Mouse (Mus musculus) embryonic facial prominence, embryonic 13.5 days (tissue): ENCODE results near the gene Fosl1. TPM values are rescaled to one million over a fixed set of nuclear protein-coding genes. Genes with fewer than 3 reads are reported as not detected.

ENCODE experiments used
- ATAC-seq: fragments of 200-750 bp; cut with Nextera tagmentation; 2 replicates; pipeline ENCODE4 v1.8.0; 2017; ENCODE audit warnings: low read depth; ENCODE audit not compliant: insufficient number of reproducible peaks, insufficient read depth, low FRiP score, low TSS enrichment
- H3K27ac ChIP-seq: fragments of 300-500 bp; sonication (generic); 2 replicates; pipeline ENCODE4 v1.5.1; 2015; ENCODE audit warnings: moderate library complexity, mild to moderate bottlenecking, inconsistent platforms
- H3K27me3 ChIP-seq: fragments of 300-500 bp; sonication (generic); 2 replicates; pipeline ENCODE4 v1.6.1; 2015; ENCODE audit warnings: mild to moderate bottlenecking, inconsistent platforms
- H3K36me3 ChIP-seq: fragments of 300-500 bp; sonication (generic); 2 replicates; pipeline ENCODE4 v1.6.1; 2015; ENCODE audit warnings: mild to moderate bottlenecking, inconsistent platforms
- H3K4me1 ChIP-seq: fragments of 300-500 bp; sonication (generic); 2 replicates; pipeline ENCODE4 v1.6.1; 2015; ENCODE audit warnings: inconsistent platforms
- H3K4me2 ChIP-seq: fragments of 300-500 bp; sonication (generic); 2 replicates; pipeline ENCODE4 v1.6.1; 2015; ENCODE audit warnings: moderate library complexity, mild to moderate bottlenecking, inconsistent platforms
- H3K4me3 ChIP-seq: fragments of 300-500 bp; sonication (generic); 2 replicates; pipeline ENCODE4 v1.5.1; 2015; ENCODE audit warnings: mild to moderate bottlenecking, inconsistent platforms
- H3K9ac ChIP-seq: fragments of 300-500 bp; sonication (generic); 2 replicates; pipeline ENCODE4 v1.6.1; 2015; ENCODE audit warnings: mild to moderate bottlenecking, inconsistent platforms
- H3K9me3 ChIP-seq: fragments of 300-500 bp; sonication (generic); 2 replicates; pipeline ENCODE4 v1.6.1; 2016; ENCODE audit warnings: inconsistent platforms
- WGBS: fragments of 180-500 bp; shearing (Covaris S2); methylation state at CpG from one replicate; pipeline ENCODE4 v1.1.7; 2015; ENCODE audit warnings: mixed read lengths; 5-methylcytosine and 5-hydroxymethylcytosine counted together
- polyA plus RNA-seq: library from polyadenylated mRNA; unstranded; fragments of >200 nt; fragmentation: Nextera tagmentation; extraction: Ambion mirVana; gene quantifications from 2 replicates; pipeline ENCODE4 v1.2.1, GENCODE M21; 2015

The Fosl1 gene
- polyA plus RNA-seq, 1 experiment from 2014 or later: not detected

DNA sequence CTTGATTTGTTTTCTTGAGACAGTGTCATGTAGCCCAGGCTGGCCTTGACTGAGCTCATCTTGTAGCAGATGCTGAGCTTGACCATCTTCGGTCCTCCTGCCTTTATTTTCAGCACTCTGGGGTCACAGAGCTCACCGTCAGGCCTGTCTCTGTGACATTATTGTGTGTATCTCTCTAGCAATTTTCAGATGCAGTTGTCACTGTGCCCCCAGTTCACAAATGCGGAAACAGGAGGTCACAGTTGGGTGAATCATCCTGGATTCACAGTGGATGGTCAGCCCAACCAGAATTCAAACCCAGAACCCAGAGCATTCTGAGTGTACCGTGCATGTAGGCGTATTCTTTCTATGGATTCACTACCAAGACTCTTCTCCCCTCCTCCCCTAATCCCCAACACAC, 1.6 kb upstream of the Fosl1 start:
- Histone ChIP-seq H3K4me1 (peaks cover 17% of the 10 kb centered on the region), H3K36me3 (no peaks in the 10 kb centered on the region), H3K9me3 (no peaks in the 10 kb centered on the region), H3K27ac (no peak overlapping the region), H3K4me3 (no peak overlapping the region), H3K9ac (no peak overlapping the region), H3K27me3 (peaks cover 54% of the 10 kb centered on the region), H3K4me2 (no peak overlapping the region)
- ATAC-seq: no peak
- 92% methylated on average over 5 of the region's 5 CpGs for WGBS

DNA sequence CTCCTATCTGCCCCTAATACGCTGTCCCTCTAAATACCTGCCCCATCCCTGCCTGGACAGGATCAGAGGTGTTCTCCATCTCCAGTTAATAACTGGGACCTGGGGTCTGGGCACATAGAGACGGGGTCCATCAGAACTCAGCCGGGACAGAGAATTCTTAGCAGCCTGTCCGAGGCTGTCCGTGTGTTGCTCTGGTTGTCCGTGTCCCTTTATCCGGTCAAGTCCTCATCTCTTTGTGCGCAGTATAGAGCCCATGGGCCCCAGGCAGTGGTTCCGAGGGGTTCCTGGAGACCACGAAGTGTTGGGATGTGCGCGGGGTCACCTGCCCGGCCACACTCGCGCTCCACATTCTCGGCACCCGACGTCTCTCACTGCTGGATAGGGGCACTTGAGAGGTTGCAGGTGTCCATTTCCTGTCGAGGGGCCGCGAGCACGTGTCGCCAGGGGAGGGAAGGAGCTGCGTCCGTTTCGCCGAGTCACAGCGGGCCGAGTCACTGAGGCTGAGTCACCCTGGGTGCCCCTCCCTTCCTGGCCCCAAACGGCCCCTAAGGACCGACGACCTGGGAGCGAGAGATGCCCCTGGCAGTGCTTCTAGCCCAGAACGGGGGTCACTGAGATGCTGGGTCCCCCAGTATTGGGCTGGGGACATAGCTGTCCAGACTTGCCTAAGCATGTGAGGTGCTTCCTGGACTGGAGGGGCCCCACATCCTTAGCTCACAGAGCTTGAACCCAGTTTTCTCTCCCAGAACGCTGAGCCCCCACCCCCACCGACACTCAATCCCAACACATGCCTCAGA, 1.2 kb downstream of the Fosl1 start:
- Histone ChIP-seq H3K4me1 (peaks cover 17% of the 10 kb centered on the region), H3K9ac (peak overlapping the region; percentile 66; the same call in 1 of the 2 replicates), H3K27me3 (peaks cover 59% of the 10 kb centered on the region), H3K27ac (no peak overlapping the region), H3K36me3 (no peaks in the 10 kb centered on the region), H3K4me2 (peak overlapping the region; percentile 96), H3K4me3 (peak overlapping the region; percentile 54), H3K9me3 (no peaks in the 10 kb centered on the region)
- ATAC-seq: no peak
- WGBS: 7% methylated on average over 36 of the region's 36 CpGs

DNA sequence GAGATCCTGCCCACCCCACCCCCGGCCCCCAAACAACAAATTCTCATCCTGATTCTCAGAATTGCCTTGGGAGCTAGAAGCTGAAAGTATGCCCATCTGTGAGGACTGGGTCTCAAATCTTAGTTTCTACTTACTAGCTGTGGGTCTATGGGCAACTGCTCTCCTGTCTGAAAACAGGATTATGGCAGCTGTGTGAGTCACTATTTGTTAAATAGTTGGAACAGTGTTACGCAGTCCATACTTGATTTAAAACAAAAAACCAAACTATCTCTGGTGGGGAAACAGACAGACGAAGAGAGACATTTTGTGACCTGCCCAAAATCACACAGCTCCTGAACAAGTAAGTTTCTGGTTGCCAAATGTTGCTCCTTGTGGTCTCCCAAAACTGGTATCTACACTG, 2.3 kb downstream of the Fosl1 start:
- Histone ChIP-seq H3K4me1 (peaks cover 18% of the 10 kb centered on the region), H3K4me2 (no peak overlapping the region), H3K36me3 (peaks cover 11% of the 10 kb centered on the region; the same call in 1 of the 2 replicates), H3K27me3 (peaks cover 57% of the 10 kb centered on the region), H3K4me3 (no peak overlapping the region), H3K9me3 (no peaks in the 10 kb centered on the region), H3K27ac (no peak overlapping the region), H3K9ac (no peak overlapping the region)
- WGBS: 83% methylated on average over 3 of the region's 3 CpGs
- no peak for ATAC-seq

DNA sequence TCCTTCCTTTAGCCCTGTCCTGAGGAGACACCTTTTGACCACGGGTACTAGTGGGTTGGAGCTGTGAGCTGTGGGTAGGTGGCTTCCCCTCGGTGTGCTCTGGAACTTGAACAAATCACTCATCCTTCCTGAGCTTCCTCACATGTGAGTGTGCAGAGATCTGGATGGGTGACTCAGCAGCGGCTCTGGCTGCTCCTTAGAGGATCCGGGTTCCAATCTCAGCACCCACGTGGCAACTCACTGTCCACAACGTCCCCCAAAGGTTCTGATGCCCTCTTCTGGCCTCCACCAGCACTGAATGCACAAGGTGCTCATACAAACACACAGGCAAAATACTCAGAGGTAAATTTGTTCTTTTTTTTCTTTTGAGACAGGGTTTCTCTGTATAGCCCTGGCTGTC, 4.4 kb downstream of the Fosl1 start:
- no peak for ATAC-seq
- Histone ChIP-seq H3K4me2 (no peak overlapping the region), H3K9me3 (no peaks in the 10 kb centered on the region), H3K27ac (no peak overlapping the region), H3K27me3 (peaks cover 45% of the 10 kb centered on the region), H3K4me3 (no peak overlapping the region), H3K36me3 (peaks cover 13% of the 10 kb centered on the region; the same call in 1 of the 2 replicates), H3K4me1 (peaks cover 35% of the 10 kb centered on the region), H3K9ac (no peak overlapping the region)
- 74% methylated on average over 6 of the region's 6 CpGs for WGBS

DNA sequence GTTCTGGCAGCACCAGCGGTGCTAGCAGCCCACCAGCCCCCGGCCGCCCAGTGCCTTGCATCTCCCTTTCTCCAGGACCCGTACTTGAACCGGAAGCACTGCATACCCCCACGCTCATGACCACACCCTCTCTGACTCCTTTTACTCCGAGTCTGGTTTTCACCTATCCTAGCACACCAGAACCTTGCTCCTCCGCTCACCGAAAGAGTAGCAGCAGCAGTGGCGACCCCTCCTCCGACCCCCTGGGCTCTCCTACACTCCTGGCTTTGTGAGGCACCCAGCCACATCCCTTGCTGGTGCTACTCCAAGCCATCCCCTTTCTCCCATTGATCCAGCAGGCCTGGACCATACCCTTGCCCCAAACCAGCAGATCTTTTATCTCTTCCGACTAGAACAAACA, 7.7 kb downstream of the Fosl1 start:
- Histone ChIP-seq H3K9me3 (no peaks in the 10 kb centered on the region), H3K27me3 (peaks cover 19% of the 10 kb centered on the region), H3K4me1 (peaks cover 30% of the 10 kb centered on the region), H3K4me3 (peak overlapping the region; percentile 74; the same call in 1 of the 2 replicates), H3K27ac (no peak overlapping the region), H3K9ac (peak overlapping the region; percentile 61; the same call in 1 of the 2 replicates), H3K36me3 (peaks cover 13% of the 10 kb centered on the region; the same call in 1 of the 2 replicates), H3K4me2 (peak overlapping the region; percentile 99)
- 73% methylated on average over 12 of the region's 12 CpGs for WGBS
- ATAC-seq: no peak

DNA sequence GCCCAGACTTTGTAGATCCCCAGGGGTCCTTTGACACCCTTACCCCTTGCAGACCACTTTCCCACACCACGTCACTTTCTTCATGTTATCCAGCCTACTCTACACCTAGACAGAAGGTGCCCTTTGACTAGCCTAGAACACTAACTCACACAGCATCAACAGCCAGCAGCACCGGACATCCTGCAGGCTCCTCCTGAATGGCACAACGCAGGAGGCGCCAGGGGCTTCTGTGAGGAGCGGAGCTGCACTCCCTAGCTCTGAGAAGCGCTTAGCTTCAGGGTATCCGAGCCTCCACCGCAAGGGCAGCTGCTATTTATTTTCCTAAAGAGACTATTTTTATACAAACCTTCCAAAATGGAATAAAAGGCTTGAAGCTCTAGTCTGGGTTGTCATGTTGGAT, 8.2 kb downstream of the Fosl1 start:
- Histone ChIP-seq H3K4me3 (peak overlapping the region; percentile 74), H3K9me3 (no peaks in the 10 kb centered on the region), H3K27ac (no peak overlapping the region), H3K27me3 (peaks cover 14% of the 10 kb centered on the region), H3K9ac (peak overlapping the region; percentile 61; the same call in 1 of the 2 replicates), H3K36me3 (peaks cover 13% of the 10 kb centered on the region; the same call in 1 of the 2 replicates), H3K4me2 (peak overlapping the region; percentile 99), H3K4me1 (peaks cover 30% of the 10 kb centered on the region)
- WGBS: 49% methylated on average over 8 of the region's 8 CpGs
- no peak for ATAC-seq

DNA sequence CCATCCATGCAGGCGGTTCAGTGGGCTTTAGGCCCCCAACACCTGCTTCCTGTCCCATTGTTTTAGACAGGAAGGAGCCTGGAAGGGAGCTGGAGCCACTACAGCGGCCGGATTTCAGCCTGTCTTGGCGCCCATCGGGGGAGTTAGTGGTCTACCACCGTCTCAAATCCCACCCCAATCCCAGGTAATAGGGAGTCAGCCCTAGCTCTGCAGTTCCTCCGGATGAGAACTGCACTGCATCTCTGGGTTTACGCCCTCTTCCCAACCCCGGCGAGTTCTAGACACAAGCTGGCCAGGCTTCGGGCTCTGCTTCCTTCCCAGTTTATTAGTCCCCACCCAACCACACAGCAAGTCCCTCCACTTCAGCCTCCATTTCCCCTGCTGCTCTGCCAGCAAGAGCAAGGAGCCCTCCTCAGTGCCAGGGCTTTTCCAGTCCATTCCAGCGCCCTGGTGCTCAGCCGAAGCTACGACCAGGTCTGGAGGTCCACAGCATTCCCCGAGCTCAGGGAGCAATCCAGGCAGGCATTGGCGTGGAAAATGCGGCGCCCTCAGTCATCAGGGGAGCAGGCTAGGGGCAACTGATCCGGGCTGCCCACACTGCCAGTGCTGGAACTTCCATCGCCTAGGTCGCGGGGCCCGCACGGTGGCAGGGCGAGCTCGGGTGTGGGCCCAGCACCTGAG, 9.0 kb downstream of the Fosl1 start:
- H3K27ac ChIP-seq: peak overlapping the region; percentile 87
- WGBS: 5% methylated on average over 26 of the region's 26 CpGs
- ATAC-seq: 0 out of 2 replicates have a peak, but pooled peaks have one; percentile 8
- H3K27me3 ChIP-seq: peaks cover 9% of the 10 kb centered on the region
- peak overlapping the region; percentile 74 for H3K4me3 ChIP-seq
- H3K4me2 ChIP-seq: peak overlapping the region; percentile 99
- peaks cover 36% of the 10 kb centered on the region for H3K4me1 ChIP-seq
- no peaks in the 10 kb centered on the region for H3K9me3 ChIP-seq
- peaks cover 13% of the 10 kb centered on the region; the same call in 1 of the 2 replicates for H3K36me3 ChIP-seq
- peak overlapping the region; percentile 76 for H3K9ac ChIP-seq

DNA sequence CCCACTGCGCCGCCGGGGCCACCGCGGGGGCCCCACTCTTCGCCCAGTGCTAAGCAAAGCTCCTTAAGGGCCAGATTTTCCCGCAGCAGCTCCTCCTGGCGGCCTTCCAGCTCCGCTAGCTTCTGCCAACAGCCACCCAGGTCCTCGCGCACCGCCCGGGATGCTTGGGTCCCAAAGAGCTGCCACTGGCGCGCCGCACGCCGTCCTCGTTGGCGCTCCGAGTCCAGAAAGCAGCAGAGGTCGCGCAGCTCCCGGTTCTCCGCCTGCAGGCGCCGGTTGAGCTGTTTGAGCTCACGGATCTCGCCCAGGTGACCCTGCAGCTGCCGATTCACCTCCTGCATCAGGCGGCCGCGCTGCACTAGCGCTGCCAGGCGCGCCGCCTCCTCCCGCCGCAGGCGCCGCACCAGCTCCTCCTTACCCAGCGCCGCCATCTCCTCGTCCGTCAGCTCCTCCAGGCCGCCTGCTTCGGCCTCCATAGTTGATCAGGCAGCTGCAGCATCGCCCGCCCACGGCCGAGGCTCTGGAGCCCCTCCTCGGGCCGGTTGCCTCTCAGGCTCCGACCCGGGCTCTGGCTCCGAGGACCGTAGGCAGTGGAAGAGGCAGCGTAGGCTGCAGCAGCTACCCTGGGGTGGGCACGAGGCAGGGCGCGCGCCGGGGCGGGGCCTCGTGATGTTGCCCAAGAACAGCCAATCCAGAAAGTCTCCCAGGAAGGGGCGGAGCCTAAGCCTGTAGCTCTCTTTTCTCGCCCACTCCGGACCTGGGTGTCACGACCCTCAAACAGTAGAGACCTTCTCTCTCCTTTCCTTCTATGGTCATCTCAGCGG, 9.8 kb downstream of the Fosl1 start:
- H3K9ac ChIP-seq: peak overlapping the region; percentile 76
- H3K4me1 ChIP-seq: peaks cover 40% of the 10 kb centered on the region
- H3K9me3 ChIP-seq: no peaks in the 10 kb centered on the region
- ATAC-seq: peak; percentile 84
- H3K4me2 ChIP-seq: peak overlapping the region; percentile 99
- WGBS: under 1% methylated on average over 70 of the region's 70 CpGs
- peak overlapping the region; percentile 87 for H3K27ac ChIP-seq
- peaks cover 17% of the 10 kb centered on the region for H3K36me3 ChIP-seq
- peak overlapping the region; percentile 74 for H3K4me3 ChIP-seq
- H3K27me3 ChIP-seq: peaks cover 7% of the 10 kb centered on the region; the same call in 1 of the 2 replicates

DNA sequence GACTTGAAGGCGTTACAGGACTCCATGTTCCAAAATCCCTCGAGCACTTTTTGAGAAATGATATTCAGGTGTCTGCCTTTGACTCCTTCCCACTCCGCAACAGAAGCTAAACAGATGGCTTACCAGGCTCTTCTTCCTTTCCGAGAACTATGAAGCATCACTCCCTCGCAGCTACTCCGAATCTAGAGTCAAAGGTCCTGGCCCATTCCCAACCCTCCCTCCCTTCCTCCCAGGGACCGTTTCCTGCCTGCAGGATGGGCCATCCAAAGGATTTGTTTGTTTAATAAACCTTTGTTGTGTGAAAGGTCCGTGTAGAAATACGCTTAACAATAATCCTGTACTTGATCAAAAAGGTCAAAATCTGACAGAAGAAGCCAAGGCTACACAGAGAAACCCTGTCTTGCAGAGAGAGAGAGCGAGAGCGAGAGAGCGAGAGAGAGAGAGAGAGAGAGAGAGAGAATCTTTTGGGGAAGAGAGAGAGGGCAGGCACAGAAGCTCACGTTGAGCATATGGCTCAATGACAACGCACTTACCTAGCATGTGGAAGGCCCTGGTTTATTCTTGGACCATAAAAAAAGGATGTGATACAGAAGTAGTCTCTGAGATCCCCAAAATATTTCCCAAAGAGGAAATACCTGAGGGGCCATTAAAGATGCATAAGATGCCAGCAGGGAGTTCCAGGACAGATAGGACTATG, 10.5 kb downstream of the Fosl1 start, which contains the start of gene Ccdc85b:
Ccdc85b (minus strand) TSS at position 149 of the 697 bp plus-strand sequence.
- peaks cover 7% of the 10 kb centered on the region; the same call in 1 of the 2 replicates for H3K27me3 ChIP-seq
- H3K4me1 ChIP-seq: peaks cover 40% of the 10 kb centered on the region
- no peak for ATAC-seq
- H3K27ac ChIP-seq: peak within 1 kb of the TSS; percentile 87
- H3K9me3 ChIP-seq: no peaks in the 10 kb centered on the region
- peak within 1 kb of the TSS; percentile 99 for H3K4me2 ChIP-seq
- H3K9ac ChIP-seq: peak within 1 kb of the TSS; percentile 76
- peak within 1 kb of the TSS; percentile 74 for H3K4me3 ChIP-seq
- 17% methylated on average over 14 of the region's 14 CpGs for WGBS
- peaks cover 24% of the 10 kb centered on the region for H3K36me3 ChIP-seq

DNA sequence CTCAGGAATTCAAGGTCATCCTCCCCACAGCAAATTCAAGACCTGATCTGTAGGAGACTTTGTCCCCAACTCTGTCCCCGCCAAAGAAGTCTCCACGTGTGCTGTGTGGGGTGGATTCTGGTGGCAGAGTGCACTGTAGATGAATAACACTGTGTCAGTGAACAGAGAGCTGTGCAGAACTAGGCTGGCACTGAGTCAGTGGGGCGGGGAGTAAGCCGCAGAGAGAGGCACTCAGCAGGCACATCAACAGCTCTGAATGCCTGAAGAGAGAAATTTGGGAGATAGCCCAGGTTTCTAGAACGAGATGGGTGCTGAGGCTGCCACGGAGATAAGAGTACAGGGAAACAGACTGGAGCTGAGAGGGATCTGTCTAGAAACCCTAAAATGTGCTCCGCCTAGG, 11.7 kb downstream of the Fosl1 start:
- Histone ChIP-seq H3K9ac (no peak overlapping the region), H3K9me3 (no peaks in the 10 kb centered on the region), H3K27ac (no peak overlapping the region), H3K4me2 (no peak overlapping the region), H3K36me3 (peaks cover 31% of the 10 kb centered on the region), H3K27me3 (peaks cover 7% of the 10 kb centered on the region; the same call in 1 of the 2 replicates), H3K4me3 (no peak overlapping the region), H3K4me1 (peaks cover 44% of the 10 kb centered on the region)
- no peak for ATAC-seq
- 70% methylated on average over 7 of the region's 7 CpGs for WGBS
